Mouse (Mus musculus): ENCODE measurements around the gene Nsd1.
"Not testable (repeated sequence)": the region's sequence is repeated elsewhere in the genome, so short reads cannot be mapped to it uniquely, and the experiment has no call there.

Gene Nsd1

DNA sequence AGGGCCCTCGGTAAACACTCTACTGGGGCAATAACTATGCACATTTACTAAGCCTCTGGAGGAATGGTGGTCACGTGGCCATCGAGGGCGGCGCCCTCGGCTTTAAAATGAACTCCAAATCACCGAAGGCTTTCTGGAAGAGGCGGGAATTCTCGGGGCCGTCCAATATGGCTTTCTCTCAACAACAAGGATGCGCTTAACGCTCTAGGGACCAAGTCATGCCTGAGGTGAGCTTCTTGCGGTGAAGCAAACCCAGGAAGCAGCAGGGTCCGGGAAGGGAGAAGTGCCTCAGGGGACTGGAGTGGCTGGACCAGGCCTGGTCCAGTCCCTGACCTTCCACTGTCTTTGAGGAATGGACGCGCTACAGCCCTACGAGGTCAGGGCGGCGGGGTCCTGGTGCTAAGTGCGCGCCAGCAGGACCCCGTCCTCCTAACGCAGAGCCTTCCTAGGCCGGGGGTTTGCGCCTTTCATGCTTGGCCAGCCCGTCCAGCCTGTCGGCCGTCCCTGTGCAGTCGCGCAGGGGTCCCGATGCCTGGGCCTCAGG lies at the start of gene Nsd1:
TSS of gene Nsd1 (plus strand) at position 134 of the 544 bp plus-strand sequence.
- no peak for DNase-seq

DNA sequence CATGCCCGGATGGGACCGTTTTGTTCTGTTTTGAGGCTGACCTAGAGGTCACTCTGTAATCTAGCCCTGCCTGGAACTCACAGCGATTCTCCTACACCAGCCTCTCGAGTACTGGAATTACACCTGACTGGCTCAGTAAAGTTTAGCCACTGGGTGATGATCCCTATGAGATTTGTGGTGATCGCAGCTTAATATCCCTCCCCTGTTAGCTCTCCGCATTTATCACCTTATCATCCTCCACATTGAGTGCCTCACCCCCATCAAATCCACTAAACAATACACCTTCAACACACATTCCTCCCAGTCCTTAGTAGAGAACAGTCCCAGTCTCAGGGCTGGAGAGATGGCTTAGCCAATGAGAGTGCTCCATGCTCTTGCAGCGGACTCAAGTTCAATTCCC lies 47.2 kb upstream of the Nsd1 start:
- no peak for DNase-seq

- DNase-seq = no peak
These were observed 46.0 kb upstream of the Nsd1 start for GRCm38 (mm10) chr13:55163553-55163952.

GRCm38 (mm10) chr13:55165831-55166339 lies 43.7 kb upstream of the Nsd1 start:
- DNase-seq = no peak

GRCm38 (mm10) chr13:55166806-55167725 lies 42.5 kb upstream of the Nsd1 start:
- DNase-seq = no peak

DNA sequence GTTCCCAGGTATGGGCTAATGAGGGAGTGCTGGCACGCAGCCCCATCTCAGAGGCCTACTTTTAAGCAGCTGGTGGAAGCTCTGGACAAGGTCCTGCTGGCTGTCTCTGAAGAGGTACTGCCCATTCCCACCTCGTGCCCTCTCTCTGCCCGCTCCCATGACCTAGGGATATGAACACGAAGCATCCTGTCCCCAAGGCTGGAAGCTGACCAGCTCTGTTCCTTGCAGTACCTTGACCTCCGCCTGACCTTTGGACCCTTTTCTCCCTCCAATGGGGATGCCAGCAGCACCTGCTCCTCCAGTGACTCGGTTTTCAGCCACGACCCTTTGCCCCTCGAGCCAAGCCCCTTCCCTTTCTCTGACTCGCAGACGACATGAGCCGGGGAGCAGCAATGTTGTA lies 41.8 kb upstream of the Nsd1 start:
- DNase-seq = no peak

- DNase-seq = no peak
These were observed 41.3 kb upstream of the Nsd1 start for GRCm38 (mm10) chr13:55168255-55168654.

DNA sequence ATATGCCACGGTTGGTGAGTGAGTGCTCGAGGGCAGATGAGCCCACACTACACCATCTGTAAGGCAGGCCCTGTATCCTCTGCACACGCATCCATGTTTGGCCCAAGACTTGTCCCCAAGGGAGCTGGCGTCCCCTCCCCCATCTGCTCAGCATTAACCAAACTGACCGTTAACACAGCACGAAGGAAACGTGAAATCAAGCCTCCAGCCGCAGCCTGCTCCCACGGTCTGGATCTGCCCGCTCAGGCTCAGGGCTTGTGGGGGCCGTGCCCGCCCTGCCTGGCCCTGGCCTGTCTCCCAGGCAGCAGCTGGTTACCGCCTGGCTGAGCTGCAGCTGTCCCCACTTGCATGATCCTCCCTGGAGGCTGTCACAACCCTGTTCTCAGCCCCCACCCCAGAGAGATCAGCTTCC lies 40.6 kb upstream of the Nsd1 start:
- peak; percentile 52 for DNase-seq

DNA sequence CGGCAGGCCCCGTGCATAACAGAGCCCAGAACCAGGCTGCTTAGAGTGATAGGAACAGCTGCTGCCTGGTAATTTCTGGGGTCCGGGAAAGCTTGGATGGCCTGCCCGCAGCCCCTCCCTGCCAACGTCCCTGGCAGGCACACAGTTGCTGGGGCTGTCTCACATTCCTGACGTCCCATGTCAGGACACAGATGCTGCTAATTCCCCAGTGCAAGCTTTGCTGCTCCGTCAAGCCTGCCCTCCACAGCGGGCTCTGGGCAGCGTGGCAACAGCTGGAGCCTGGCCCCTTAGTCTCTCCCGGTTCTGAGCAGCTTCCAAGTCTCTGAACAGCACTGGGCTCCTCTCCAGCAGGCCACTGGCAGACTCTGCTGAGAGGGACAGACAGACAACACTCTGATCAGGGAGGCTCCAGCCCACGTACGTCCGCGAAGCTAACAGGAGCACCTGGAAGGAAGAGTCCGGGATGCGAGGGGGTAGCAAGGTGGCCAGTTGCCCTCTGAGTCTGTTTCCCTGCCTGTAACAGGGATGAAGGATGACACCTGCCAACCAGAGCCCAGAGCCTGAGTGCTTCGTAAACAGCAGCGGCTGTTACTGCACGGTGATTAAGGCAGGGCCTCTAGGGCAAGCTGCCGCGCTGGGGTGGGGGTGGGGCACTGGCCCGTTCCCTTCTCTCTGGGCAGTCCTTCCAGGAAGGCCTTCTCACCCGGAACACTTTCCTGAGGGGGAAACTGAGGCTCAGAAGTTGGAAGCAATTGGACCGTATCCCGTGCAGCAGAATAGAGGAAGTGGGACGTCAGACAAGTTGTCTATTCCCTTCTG lies 37.9 kb upstream of the Nsd1 start:
- DNase-seq = peak; percentile 64

DNA sequence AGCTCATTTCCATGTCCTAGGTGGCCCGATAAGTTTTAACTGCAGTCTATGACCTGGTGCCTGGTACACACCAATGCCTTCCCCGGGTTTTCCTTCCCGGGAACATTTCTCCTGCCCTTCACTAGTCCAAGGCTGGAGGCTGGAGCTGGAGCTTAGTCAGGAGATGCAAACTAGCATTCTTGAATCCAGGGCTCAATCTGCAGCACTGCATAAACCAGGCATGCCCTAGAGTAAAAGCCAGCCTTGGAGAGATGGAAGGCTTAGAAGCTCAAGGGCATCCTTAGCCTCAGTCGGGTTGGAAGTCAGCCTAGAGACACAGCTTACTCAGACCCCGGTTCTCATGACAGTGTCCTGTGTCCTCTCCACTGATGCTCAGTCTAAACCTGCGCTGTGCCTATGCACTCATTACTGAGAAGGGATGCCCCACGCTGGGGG lies 37.2 kb upstream of the Nsd1 start:
- DNase-seq = no peak

DNA sequence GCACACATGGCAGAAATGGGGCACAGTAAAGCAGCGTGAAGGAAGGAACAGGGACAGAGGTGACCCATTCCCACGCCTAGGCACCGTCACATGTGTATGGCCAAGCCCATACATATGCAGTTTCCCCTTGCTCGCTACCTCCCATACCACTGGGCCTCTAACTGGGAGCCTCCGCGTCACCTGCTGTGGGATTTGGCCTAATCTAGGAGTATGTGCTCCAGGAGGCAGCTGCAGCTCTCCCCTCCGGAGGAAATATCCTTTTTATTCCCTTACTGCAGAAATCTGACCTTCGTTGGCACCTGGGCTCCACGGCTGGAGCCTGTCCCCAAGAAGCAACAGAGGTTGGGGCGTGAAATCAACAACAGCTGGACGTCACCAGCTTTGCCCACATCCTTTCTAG lies 35.2 kb upstream of the Nsd1 start:
- no peak for DNase-seq

GRCm38 (mm10) chr13:55176265-55176664 lies 33.3 kb upstream of the Nsd1 start:
- no peak for DNase-seq

DNA sequence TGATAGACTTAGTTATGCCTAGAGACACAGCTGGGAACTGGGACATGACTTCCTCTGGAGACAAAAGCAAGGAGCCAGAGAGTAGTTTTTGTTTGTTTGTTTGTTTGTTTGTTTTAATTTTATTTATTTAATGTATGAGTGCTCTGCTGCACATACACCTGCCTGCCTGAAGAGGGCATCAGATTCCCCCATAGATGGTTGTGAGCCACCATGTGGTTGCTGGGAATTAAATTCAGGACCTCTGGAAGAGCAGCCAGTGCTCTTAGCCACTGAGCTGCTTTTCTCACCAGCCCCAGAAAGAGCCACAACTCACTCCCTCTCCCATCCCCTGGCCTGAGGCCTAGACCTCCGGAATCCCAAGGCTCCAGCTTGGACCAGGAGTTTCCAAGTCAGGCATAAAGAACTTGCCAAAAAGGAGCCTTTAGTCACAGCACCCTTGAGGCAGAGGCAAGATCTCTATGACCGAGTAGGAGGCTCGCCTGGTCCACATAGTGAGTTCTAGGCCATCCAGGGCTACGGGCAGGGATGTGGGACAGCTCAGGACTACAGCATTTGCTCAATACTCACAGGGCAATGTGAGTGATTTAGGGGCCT lies 31.6 kb upstream of the Nsd1 start:
- no peak for DNase-seq

GRCm38 (mm10) chr13:55178556-55178955 lies 31.0 kb upstream of the Nsd1 start:
- peak; percentile 69 for DNase-seq

DNA sequence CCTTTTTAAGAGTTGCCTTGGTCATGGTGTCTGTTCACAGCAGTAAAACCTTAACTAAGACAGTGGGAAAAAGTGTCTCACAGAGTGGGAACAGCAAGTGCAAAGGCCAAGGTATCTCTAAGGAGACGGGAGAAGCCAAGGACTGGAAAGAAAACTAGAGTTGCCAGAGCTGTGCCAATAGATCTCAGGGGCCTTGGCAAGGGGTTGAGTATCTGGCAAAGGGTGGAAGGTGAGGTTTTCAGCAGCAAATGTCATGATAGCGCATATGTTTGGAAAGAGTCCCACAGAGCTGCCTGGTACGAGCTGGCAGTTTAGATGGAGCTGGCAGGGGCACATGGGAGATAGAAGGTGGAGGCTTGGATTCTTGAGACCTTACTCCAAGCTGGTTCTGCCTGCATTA lies 30.0 kb upstream of the Nsd1 start:
- DNase-seq = no peak

GRCm38 (mm10) chr13:55181786-55182172 lies 27.8 kb upstream of the Nsd1 start:
- DNase-seq = no peak

DNA sequence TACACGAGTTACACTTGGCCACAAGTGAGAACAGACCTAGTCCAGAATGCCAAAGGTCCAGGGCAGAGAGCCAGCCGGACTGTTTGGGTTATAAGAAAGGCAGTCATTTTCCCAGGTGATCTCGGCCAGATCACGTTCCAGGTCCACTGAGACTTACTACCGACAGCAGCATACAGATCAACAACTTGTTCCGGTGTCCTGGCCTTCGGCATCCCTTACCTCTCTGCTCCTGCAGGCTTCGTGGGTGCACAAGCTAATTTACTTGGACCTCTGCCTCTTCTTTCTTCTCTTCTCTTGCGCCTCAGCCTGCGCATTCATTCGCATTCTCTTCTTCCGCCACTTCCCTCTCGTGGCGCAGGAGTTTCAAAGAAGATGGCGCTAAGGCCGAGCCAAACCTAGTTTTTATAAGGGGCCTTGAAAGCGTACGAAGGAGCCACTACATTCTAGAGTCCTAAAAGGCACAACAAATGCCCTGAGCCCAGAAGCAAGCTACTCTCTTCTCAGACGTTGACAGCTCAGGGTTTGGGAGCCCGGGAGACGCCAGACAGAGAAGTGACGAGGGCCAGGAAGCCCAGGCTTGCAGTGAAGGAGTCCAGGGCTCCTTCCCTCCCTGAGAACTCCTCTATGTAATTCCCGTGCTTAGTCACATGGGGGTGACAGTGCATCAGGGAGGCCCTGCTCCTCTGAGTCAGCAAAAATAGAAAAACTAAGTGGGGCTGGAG lies 27.2 kb upstream of the Nsd1 start:
- peak; percentile 84 for DNase-seq

- DNase-seq = no peak
These were observed 26.2 kb upstream of the Nsd1 start for GRCm38 (mm10) chr13:55183382-55183781.

DNA sequence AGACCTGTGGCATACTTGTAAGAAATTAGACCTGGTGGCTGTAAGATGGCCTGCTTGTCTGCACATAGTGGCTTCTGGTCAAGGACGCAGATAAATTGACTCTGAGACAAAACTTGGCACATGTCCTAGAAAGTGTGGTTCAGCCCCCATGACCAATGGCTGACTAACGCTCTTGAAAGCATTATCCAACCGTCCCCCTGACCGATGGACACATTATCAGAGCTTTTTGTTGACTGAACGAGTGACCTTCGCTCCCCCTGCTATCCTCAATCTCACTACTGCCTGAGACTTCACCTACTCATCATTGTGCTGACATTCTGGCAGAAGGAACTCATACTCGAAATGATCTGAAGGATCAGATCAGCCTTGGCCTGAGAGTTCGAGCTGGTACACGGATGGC lies 22.5 kb upstream of the Nsd1 start:
- DNase-seq = not testable (repeated sequence)

DNA sequence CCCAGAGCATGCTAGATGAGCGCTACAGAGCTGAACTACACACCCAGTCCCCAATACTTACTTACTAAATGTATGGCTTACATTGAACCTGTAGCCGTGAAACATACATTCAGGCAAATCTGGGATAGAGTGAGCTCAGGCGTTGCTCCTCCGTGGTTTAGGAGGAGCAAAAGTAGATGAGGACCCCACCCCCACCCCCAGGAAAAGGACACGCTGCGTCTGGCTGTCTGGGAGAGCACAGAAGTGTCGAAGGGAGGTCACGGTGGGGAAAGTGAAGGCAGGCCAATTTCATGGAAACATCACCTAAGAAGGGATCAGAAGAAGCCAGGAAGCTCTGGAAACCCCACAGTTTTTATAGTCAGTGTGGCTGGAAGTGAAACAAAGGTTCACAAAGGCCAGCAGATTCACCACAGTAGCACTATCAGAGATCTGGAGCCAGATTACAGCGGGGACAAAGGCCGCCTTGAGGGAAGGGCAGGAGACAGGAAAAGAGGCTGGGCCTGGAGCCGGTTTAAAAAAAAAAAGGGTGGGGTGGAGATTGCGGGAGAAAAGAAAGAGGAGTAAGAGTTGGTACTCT lies 20.0 kb upstream of the Nsd1 start:
- no peak for DNase-seq

- peak; percentile 98 for DNase-seq
These were observed 19.3 kb upstream of the Nsd1 start for GRCm38 (mm10) chr13:55190121-55190868.

Data from embryo, embryonic 11 days (tissue).